ENCODE assay signal across 21 mouse cellular contexts in genomic region chr2:139725328-139725727, GRCm38 (mm10). TPM values are rescaled to one million over a fixed set of nuclear protein-coding genes. Genes with fewer than 3 reads are reported as not detected.
DNase-seq lines count a peak whose midpoint lies in the region; ATAC-seq and TF ChIP-seq lines count a peak whose summit lies in the region.
"Had no signal": no experiment of that assay in that cellular context is flagged by ENCODE, and none has a peak within 500 bp of the region (broad histone marks: within the 10 kb centered on the region; RNA-seq: fewer than 3 reads in every experiment).

No protein-coding gene starts in this region.

- no peak overlapping the region for H3K4me3 ChIP-seq in kidney, adult 2 months (ENCODE audit: insufficient read depth, low read depth, low read length)
- H3K4me3 ChIP-seq in lung, postnatal 0 days (ENCODE audit: low read depth, low read length), result no peak overlapping the region
- H3K4me3 ChIP-seq in ES-Bruce4 (ENCODE audit: low read depth, low read length), result no peak overlapping the region
- no peak overlapping the region for H3K4me3 ChIP-seq in stomach, postnatal 0 days (ENCODE audit: low read depth, low read length)
- H3K4me3 ChIP-seq: embryonic facial prominence, embryonic 15.5 days; heart, embryonic 10.5 days; limb, embryonic 12.5 days; liver, embryonic 12.5 days; lung, embryonic 15.5 days; midbrain, embryonic 10.5 days had no signal

- no peaks in the 10 kb centered on the region for H3K27me3 ChIP-seq in kidney, adult 2 months (replicated peaks; ENCODE audit: control insufficient read depth, insufficient read depth, low read length)
- H3K27me3 ChIP-seq in lung, postnatal 0 days (replicated peaks; ENCODE audit: insufficient read depth, low read length), result no peaks in the 10 kb centered on the region
- no peaks in the 10 kb centered on the region for H3K27me3 ChIP-seq in ES-Bruce4 (ENCODE audit: control insufficient read depth, insufficient read depth, low read length, poor library complexity, severe bottlenecking)
- H3K27me3 ChIP-seq in stomach, postnatal 0 days (ENCODE audit: control insufficient read depth, insufficient read depth, low read length), result no peaks in the 10 kb centered on the region
- H3K27me3 ChIP-seq: embryonic facial prominence, embryonic 15.5 days; limb, embryonic 12.5 days; liver, embryonic 12.5 days; lung, embryonic 15.5 days had no signal

- TF ChIP-seq POLR2A in kidney, adult 2 months (IDR thresholded peaks at IDR 0.05; ENCODE audit: low read depth, low read length), result no peak
- TF ChIP-seq POLR2A in ES-Bruce4 (IDR thresholded peaks at IDR 0.05; ENCODE audit: insufficient read depth, low read length), result no peak

- ATAC-seq in lung, postnatal 0 days, result no peak
- no peak for ATAC-seq in stomach, postnatal 0 days (ENCODE audit: low FRiP score, low TSS enrichment)
- ATAC-seq: hindbrain, embryonic 16.5 days; intestine, postnatal 0 days; liver, embryonic 12.5 days; midbrain, embryonic 16.5 days had no signal

- DNase-seq in kidney, adult 2 months, result no peak
- DNase-seq in kidney, adult 9 months, result no peak
- DNase-seq in lung, postnatal 0 days (ENCODE audit: low spot score), result no peak
- no peak for DNase-seq in lung, postnatal 14 days
- no peak for DNase-seq in stomach, postnatal 0 days (ENCODE audit: low spot score)
- DNase-seq in right cerebral cortex, postnatal 10 days (ENCODE audit: low spot score in 2 of 2), result no peak
- DNase-seq: adrenal gland, adult 2 months; cerebellum, adult 11 months; cerebellum, adult 9-11 months; kidney, postnatal 10 days had no signal

- no peak for TF ChIP-seq EP300 in lung, postnatal 0 days (IDR thresholded peaks at IDR 0.05)
- TF ChIP-seq EP300 in ES-Bruce4 (IDR thresholded peaks at IDR 0.05; ENCODE audit: insufficient read depth, low read depth, low read length), result no peak
- TF ChIP-seq EP300 in stomach, postnatal 0 days (optimal IDR thresholded peaks at IDR 0.05), result no peak

- WGBS in kidney, adult 2 months, result 77% methylated on average over 3 of the region's 3 CpGs
- 78% methylated on average over 3 of the region's 3 CpGs for WGBS in lung, postnatal 0 days
- 76% methylated on average over 3 of the region's 3 CpGs for WGBS in stomach, postnatal 0 days

- no peaks in the 10 kb centered on the region for H3K36me3 ChIP-seq in kidney, adult 2 months (ENCODE audit: control insufficient read depth, insufficient read depth, low read length)
- H3K36me3 ChIP-seq in lung, postnatal 0 days (ENCODE audit: insufficient read depth, low read length), result no peaks in the 10 kb centered on the region
- no peaks in the 10 kb centered on the region for H3K36me3 ChIP-seq in ES-Bruce4 (ENCODE audit: control insufficient read depth, insufficient read depth, low read length, poor library complexity, severe bottlenecking)
- no peaks in the 10 kb centered on the region for H3K36me3 ChIP-seq in stomach, postnatal 0 days (ENCODE audit: control insufficient read depth, insufficient read depth, low read length)
- H3K36me3 ChIP-seq: embryonic facial prominence, embryonic 15.5 days; heart, embryonic 10.5 days; limb, embryonic 12.5 days; liver, embryonic 12.5 days; lung, embryonic 15.5 days; midbrain, embryonic 10.5 days had no signal

- H3K9ac ChIP-seq in lung, postnatal 0 days (replicated peaks; ENCODE audit: low read depth), result no peak overlapping the region
- H3K9ac ChIP-seq in ES-Bruce4 (ENCODE audit: low read depth, poor library complexity, severe bottlenecking), result no peak overlapping the region
- no peak overlapping the region for H3K9ac ChIP-seq in stomach, postnatal 0 days (ENCODE audit: low read length)
- H3K9ac ChIP-seq: embryonic facial prominence, embryonic 15.5 days; limb, embryonic 12.5 days; liver, embryonic 12.5 days; lung, embryonic 15.5 days had no signal

- H3K4me1 ChIP-seq in kidney, adult 2 months (ENCODE audit: control insufficient read depth, insufficient read depth, low read length), result no peaks in the 10 kb centered on the region
- no peaks in the 10 kb centered on the region for H3K4me1 ChIP-seq in lung, postnatal 0 days (ENCODE audit: insufficient read depth, low read depth, low read length)
- no peaks in the 10 kb centered on the region for H3K4me1 ChIP-seq in ES-Bruce4 (ENCODE audit: control insufficient read depth, insufficient read depth, low read length)
- no peaks in the 10 kb centered on the region for H3K4me1 ChIP-seq in stomach, postnatal 0 days (replicated peaks; ENCODE audit: control insufficient read depth, insufficient read depth)
- H3K4me1 ChIP-seq: embryonic facial prominence, embryonic 15.5 days; limb, embryonic 12.5 days; liver, embryonic 12.5 days had no signal

- H3K9me3 ChIP-seq in lung, postnatal 0 days (ENCODE audit: low read length), result no peaks in the 10 kb centered on the region
- no peaks in the 10 kb centered on the region for H3K9me3 ChIP-seq in ES-Bruce4 (replicated peaks; ENCODE audit: control insufficient read depth, insufficient read depth, low read length, poor library complexity, severe bottlenecking)
- H3K9me3 ChIP-seq in stomach, postnatal 0 days (ENCODE audit: control insufficient read depth, low read length), result no peaks in the 10 kb centered on the region
- H3K9me3 ChIP-seq: embryonic facial prominence, embryonic 15.5 days; heart, embryonic 10.5 days; limb, embryonic 12.5 days; liver, embryonic 12.5 days; lung, embryonic 15.5 days; midbrain, embryonic 10.5 days had no signal

- H3K4me2 ChIP-seq in lung, postnatal 0 days (replicated peaks; ENCODE audit: low read depth, low read length), result no peak overlapping the region
- no peak overlapping the region for H3K4me2 ChIP-seq in stomach, postnatal 0 days (replicated peaks; ENCODE audit: low read depth)
- H3K4me2 ChIP-seq: embryonic facial prominence, embryonic 15.5 days; limb, embryonic 12.5 days; liver, embryonic 12.5 days; lung, embryonic 15.5 days had no signal

- no peak overlapping the region for H3K27ac ChIP-seq in kidney, adult 2 months (ENCODE audit: insufficient read depth, low read depth, low read length)
- H3K27ac ChIP-seq in lung, postnatal 0 days (ENCODE audit: low read length), result no peak overlapping the region
- H3K27ac ChIP-seq in ES-Bruce4 (ENCODE audit: insufficient read depth, low read length), result no peak overlapping the region
- H3K27ac ChIP-seq in stomach, postnatal 0 days (replicated peaks), result no peak overlapping the region
- H3K27ac ChIP-seq: embryonic facial prominence, embryonic 15.5 days; heart, embryonic 10.5 days; limb, embryonic 12.5 days; liver, embryonic 12.5 days; lung, embryonic 15.5 days; macrophage; midbrain, embryonic 10.5 days had no signal

- 0 out of 2 replicates have a peak, but pooled peaks have one; percentile 18 for TF ChIP-seq CTCF in kidney, adult 2 months (conservative IDR thresholded peaks at IDR 0.05; ENCODE audit: insufficient read depth, insufficient read length, low read depth, low read length)
- TF ChIP-seq CTCF in lung, postnatal 0 days (IDR thresholded peaks at IDR 0.05), result peak; percentile 20; the same call in 1 of the 2 replicates
- TF ChIP-seq CTCF in ES-Bruce4 (IDR thresholded peaks at IDR 0.05; ENCODE audit: low read depth, low read length), result peak; percentile 42
- peak; percentile 23; the same call in 1 of the 2 replicates for TF ChIP-seq CTCF in stomach, postnatal 0 days (IDR thresholded peaks at IDR 0.05; ENCODE audit: low read depth)

RNA-seq across cellular contexts. Expression of gene Ism1, which starts 47.4 kb away (rescaled TPM):
- 0.67 and 0.90 TPM in 2 replicates for polyA plus RNA-seq in kidney, adult 2 months (2012; rRNA removed)
- polyA plus RNA-seq in lung, postnatal 0 days (2015; fragmentation: Nextera tagmentation; extraction: Ambion mirVana), result 14.5 and 15.1 TPM in 2 replicates
- polyA plus RNA-seq in ES-Bruce4 (2011; ENCODE audit: insufficient read depth, insufficient read length, low read depth, missing spikeins), result 0.30 TPM in 1 of 2 replicates, not detected in the other
- 1.9 and 2.6 TPM in 2 replicates for polyA plus RNA-seq in stomach, postnatal 0 days (2015; fragmentation: Nextera tagmentation; extraction: Ambion mirVana)
- polyA plus RNA-seq: macrophage had no signal
